Mouse (Mus musculus) activated CD4-positive, CD25-positive, alpha-beta regulatory T cell, adult 4 months (primary cell): ENCODE results near the gene Ssbp4. TPM values are rescaled to one million over a fixed set of nuclear protein-coding genes. Genes with fewer than 3 reads are reported as not detected.
"Not testable (repeated sequence)": the region's sequence is repeated elsewhere in the genome, so short reads cannot be mapped to it uniquely, and the experiment has no call there.

ENCODE experiments used
- ATAC-seq: one replicate; pipeline ENCODE4 v1.8.0; 2017
- polyA plus RNA-seq, 2 experiments: library from polyadenylated mRNA; unstranded; fragments of 100-300 nt; shearing (Covaris generic); gene quantifications; one replicate each; pipeline ENCODE4 v1.2.1; 2017

The Ssbp4 gene
- polyA plus RNA-seq, 2 experiments from 2014 or later = 15.8 to 17.7 TPM

GRCm38 (mm10) chr8:70606780-70607602 lies 1.7 kb downstream of the Ssbp4 start:
- ATAC-seq = no peak

DNA sequence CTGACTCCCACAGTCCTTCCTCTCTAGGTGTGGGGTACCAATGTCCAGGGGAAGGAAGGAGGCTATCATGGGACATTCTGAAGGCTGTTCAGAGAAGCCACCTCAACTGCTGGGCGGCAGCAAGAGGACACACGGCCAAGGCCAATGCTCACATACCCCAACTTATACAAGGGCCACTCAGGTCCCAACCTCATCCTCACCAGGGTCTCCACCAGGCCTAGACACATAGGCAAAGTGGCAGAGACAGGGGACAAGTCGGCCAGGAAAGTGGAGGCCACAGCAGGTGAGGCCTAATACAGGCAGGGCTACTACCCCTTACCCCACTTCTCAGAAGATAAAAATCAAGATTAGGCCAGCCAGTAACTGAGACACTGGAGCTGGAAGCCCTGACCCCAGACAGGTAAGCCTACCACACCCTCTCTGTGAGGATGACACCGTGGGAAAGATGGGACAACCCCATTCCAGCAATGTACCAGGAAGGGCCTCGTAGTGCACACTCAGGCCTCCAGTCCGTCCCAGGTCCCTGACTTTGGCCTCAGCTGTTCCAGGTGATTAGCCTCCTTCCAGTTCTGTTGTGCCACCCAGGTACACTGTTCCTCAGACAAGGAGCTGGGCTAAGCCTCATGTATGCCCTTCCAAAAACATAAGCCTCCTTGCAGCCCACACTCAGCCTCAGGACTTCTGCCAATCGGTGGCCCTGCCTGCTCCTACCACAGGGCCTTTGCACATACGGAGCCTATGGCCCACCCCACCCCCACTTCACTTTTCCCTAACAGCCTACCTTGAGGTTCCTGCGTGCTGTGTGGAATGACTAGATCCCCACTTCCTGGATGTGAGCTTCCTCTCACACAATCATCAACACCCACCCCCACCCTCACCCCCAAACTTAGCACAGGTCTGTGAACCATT lies 2.5 kb downstream of the Ssbp4 start:
- ATAC-seq = no peak

GRCm38 (mm10) chr8:70604558-70604957 lies 4.1 kb downstream of the Ssbp4 start:
- no peak for ATAC-seq

GRCm38 (mm10) chr8:70602139-70602811 lies 6.4 kb downstream of the Ssbp4 start:
- ATAC-seq = no peak

GRCm38 (mm10) chr8:70601271-70601649 lies 7.4 kb downstream of the Ssbp4 start:
- peak; percentile 87 for ATAC-seq

DNA sequence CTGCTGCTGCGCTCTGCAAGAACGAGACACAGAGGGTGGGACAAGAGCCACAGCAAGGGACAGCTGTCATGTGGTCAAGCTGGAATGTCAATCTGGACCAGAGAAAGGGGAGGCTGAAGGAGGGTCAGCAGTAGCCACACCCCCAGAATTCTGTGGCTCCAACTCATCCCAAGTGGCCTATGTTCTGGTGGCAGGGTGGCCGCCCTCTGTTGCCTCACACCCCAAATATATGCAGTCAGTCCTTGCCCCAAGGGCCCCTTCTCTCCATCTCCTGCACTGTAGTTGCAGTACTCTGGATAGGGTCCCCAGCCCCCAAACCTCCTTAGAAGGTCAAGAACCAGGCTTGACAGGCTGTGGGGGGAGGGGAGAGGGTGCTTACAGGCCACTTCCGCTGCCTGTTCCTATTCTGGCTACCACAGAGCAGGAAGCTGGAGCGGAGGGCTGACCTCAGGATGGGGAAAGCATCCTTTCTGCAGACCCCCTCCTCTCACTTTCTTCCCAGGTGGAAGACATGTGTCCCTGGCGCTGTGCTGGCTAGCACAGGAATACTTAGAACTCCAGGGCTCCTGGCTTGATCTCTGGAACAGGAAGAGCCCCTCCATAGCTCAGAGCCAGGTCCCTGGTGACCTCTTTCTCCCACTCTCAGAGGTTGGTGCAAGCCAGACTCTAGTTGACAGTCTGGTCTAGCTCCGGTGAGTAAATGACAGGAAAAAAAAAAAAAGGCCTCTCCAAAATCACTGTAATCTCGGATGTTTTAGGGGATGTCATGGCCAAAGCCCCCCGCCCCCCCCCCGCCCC lies 8.0 kb downstream of the Ssbp4 start:
- no peak for ATAC-seq

DNA sequence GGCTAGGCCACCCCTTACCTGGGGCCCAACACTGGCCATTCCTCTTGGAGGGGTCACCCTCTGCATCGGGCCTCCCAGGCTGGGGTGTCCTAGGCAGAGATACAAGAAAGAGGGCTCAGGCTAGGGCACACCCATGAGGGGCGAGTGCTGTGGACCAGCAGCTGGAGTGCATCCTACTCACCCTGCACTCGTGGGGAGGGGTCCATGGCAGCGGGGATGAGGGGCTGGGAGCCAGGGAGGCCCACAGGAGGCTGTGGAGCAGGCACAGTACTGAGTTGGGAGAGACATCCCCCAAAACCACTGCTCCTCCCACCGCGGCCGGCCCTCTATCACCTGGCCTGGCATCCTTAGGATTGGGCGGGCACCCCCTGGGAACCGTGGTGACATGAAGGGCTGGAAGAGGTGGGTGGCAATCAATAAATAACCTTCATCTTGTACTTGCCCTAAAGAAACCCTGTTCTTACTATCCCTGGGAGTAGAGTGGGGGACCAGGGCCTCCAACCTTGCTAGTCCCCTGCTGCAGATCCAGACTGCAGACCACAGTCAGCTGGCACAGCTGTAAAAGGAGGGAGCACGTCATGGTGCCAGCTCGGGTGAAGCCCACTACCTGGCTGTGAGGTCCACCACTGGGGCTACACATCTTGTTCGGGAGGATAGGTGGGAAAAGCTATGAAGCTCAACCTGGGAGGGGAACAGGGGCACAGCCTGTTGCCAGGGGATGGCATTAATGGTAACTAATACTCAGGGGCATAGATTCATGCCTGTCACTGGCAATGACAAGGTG lies 9.0 kb downstream of the Ssbp4 start:
- no peak for ATAC-seq

- no peak for ATAC-seq
Measured at GRCm38 (mm10) chr8:70598722-70599121, 9.9 kb downstream of the Ssbp4 start.

DNA sequence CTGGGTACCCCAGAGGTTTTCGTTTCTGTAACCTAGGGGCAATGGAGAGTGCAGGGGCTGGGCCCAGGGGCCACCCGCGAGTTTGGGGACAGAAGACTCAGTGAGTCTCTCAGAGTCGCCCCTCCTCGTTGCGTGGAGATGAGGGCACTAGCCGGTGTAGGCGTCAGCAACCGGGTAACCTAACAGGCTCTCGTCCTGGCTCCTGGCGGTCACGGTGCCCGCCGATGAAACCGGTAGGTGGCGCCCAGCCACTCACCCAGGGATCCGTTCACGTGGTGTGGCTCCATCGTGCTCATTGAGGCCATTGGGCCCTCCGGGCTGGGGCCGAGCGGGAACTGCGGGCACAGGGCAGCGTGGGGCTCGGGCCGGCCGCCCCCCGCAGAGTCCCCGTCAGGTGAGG lies 10.4 kb downstream of the Ssbp4 start:
- ATAC-seq = no peak

DNA sequence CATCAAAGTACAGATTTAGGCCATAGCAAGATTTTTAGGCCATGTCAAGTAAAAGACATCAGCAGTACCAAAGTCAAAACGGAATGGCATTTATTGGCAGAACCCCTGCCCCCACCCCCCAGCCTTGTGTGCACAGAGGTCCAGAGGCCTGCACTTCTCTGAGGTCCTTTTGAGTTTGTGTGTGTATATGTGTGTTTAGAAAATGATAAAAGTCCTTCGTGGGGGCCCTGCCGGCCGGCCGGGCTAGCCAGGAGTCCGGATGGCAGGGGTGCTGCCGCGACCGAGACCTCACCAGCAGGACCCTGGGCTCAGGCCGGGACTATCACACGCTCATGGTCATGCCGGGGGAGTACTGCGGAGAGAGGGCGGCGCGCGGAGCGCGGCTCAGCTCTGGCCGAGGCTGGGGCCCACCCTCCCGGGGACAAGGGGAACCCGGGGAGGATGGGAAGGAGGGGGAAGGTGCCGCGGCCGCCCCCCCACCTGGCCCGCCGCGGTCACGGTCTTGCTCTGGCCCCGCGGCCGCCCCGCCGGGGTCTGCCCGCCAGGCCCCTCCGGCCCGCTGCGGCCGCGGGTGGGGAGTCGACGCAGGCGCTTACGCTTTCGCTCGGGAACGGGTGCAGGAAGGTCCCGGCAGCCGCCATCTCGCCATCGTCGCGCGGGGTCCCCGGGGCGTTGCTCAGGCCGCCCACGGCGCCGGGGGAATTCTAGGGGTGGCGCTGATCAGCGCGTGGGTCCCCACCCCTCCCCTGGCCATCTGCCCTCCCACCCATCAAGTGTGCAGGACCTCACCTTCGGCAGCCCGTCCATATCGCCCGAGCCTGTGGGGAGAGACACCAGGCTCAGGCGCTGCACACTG lies 11.0 kb downstream of the Ssbp4 start:
- ATAC-seq = no peak

GRCm38 (mm10) chr8:70596775-70597416 lies 11.8 kb downstream of the Ssbp4 start:
- ATAC-seq = no peak

- no peak for ATAC-seq
Measured at GRCm38 (mm10) chr8:70596216-70596615, 12.5 kb downstream of the Ssbp4 start.

DNA sequence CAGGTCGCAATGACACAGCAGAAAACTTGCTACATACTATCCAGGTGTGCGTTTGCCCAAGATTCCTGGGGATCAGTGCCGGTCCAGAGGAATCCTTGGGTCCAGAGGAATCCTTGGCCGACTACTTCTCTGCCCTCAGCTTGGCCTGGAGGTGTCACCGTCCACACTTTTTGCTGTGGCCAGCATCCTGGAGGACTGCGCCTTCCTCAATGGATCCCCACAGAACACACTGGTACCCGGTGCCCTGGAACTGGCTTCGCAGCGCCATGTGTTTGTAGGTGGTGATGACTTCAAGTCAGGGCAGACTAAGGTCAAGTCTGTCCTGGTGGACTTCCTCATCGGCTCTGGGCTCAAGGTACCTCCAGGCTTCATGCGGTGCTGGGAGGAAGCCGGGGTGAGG lies 12.9 kb downstream of the Ssbp4 start:
- no peak for ATAC-seq

DNA sequence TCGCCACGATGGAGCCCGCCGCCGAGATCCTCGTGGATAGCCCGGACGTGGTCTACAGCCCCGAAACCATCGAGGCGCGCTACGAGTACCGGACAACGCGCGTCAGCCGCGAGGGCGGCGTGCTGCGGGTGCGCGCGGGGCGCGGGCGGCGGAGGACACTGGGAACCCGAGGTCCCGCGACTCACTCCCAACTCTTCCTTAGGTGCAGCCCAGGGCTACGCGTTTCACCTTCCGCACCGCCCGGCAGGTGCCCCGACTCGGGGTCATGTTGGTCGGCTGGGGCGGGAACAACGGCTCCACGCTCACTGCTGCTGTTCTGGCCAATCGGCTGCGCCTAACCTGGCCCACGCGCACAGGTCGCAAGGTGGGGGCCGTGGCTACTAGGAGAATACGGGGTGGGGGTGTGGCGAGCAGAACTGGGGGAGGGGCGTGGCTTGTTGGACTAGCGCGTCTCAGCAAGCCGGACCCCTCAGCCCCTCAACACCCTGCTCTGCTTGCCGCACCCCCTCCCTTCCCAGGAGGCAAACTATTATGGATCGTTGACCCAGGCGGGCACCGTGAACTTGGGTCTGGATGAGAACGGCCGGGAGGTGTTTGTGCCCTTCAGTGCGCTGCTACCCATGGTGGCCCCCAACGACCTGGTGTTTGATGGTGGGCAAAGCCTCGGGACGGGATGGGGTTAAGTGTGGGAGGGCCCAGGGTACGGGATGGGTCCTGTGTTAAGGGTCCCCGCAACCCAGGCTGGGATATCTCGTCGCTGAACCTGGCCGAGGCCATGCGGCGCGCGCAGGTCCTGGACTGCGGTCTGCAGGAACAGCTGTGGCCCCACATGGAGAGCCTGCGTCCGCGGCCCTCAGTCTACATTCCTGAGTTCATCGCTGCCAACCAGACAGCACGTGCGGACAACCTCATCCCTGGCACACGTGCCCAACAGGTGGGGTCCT lies 13.8 kb downstream of the Ssbp4 start:
- ATAC-seq = peak; percentile 28

DNA sequence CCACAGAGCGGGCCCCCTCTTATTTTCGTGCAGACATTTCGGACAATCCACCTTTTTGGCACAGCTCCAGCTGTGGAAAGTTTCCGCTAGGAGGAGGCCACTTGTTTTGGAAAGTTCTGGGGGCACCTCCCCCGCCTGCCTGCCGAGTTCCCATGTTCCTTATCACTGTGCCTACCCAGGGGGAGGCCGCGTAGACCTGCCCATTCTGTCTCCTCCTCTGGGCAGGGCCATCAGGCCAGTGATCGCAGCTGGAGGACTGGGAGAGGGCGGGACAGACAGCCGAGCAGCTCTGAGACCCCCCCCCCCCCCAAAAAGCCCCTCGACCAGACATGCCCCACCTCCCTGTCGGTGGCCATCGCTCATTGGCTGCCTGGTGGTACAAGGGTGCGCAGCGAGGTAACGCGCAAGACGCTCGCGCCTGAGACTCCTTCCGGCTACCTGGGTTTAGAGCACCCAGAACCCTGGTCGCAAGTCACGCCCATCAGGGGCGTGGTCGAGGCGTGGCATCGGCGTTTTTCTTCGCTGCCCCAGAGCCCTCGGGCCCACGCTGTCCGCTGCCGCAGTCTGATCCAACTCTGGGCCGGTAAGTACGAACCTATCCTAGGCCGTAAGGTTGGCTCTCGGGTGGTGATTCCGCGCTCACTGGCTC lies 14.6 kb downstream of the Ssbp4 start, which contains the start of gene Isyna1:
Gene Isyna1, plus strand, starts transcription at position 413 of the 649 bp plus-strand sequence.
- ATAC-seq = peak; percentile 97

DNA sequence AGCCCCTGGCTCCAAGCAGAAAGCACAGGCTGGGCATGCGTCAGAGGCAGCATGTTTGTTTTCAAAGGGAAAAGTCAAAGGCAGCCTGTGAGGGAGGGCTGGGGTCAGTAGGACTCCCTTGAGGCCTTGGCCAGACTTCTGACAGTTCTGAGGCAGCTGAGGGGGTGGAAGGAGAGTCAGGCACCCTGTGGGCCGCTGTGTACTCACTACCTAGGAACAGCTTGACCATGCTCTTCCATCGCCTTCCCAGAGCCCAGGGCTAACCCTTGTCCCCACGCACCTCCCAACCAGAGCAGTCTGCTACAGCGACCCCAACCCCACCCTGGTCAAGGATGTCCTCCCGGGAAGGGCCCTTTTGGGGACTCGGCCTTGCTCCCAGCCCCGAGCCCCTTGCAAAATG lies 15.5 kb downstream of the Ssbp4 start:
- no peak for ATAC-seq

DNA sequence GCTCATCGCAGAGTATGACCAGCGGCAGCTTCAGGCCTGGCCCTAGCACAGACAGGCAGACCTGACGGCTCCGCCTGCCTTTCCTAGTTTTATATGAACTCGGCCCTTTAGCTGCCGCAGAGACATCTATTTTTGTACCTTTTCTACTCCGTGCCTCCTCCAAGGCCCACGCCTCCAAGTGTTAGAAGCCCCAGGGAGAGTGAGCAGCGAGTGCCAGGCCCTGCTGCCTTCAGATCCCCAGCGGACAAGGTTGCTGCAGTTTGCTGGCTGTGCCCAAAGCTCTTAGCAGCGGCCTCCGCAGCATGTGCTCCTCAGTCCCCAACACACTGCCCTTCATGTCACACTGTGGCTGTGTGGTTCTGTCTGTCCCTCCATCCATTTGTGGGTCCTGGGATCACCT lies 17.1 kb downstream of the Ssbp4 start:
- ATAC-seq = no peak

GRCm38 (mm10) chr8:70587955-70588354 lies 20.7 kb downstream of the Ssbp4 start:
- ATAC-seq = not testable (repeated sequence)
